Mouse (Mus musculus): Measurements from ENCODE around the gene Cdrt4. TPM values are rescaled to one million over a fixed set of nuclear protein-coding genes. Genes with fewer than 3 reads are reported as not detected.

Gene Cdrt4
- polyA plus RNA-seq, 1 experiment from 2014 or later = not detected

DNA sequence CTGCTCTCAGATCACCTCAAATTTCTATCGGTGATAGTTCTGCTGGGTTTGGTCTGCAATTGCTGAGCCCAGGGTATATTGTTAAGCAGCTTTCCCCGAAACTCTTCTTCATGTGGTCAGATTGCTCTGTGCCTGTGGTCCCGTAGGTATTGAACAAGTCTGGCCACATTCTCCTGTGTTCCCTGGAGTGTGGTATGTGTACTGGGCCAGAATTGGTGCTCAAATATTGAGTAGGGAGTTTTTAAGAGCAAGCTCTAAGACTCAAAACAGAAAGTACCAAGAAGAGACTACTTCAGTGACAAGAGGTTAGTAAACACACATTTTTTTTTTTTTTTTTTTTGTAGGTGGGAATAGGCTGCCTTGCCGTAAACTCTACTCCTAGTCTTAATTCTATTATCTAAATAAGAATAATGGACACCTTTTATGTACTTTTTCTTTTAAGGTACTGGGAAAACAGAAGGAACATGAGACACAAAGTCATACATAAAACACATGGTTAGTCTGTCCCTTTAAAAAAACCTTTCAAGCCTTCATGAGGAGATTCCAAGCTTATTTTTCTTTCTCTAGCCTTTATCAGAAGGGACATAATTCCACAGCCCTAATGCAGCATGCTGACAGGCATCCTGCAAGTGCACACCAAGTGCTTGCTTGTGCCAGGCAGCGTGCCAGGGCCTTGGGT, 46.2 kb downstream of the Cdrt4 start:
- no peaks in the 10 kb centered on the region for H3K27me3 ChIP-seq
- peaks cover 15% of the 10 kb centered on the region for H3K4me1 ChIP-seq (replicated peaks)
- H3K36me3 ChIP-seq = no peaks in the 10 kb centered on the region
- no peak overlapping the region for H3K4me2 ChIP-seq
- H3K9me3 ChIP-seq = no peaks in the 10 kb centered on the region
- no peak overlapping the region for H3K9ac ChIP-seq (replicated peaks)
- peak overlapping the region; percentile 79 for H3K27ac ChIP-seq
- H3K4me3 ChIP-seq (replicated peaks) = no peak overlapping the region
- 88% methylated on average over 5 of the region's 5 CpGs for WGBS
- no peak for ATAC-seq (ENCODE audit: insufficient number of reproducible peaks, insufficient read depth, low FRiP score, low TSS enrichment, low read depth)

DNA sequence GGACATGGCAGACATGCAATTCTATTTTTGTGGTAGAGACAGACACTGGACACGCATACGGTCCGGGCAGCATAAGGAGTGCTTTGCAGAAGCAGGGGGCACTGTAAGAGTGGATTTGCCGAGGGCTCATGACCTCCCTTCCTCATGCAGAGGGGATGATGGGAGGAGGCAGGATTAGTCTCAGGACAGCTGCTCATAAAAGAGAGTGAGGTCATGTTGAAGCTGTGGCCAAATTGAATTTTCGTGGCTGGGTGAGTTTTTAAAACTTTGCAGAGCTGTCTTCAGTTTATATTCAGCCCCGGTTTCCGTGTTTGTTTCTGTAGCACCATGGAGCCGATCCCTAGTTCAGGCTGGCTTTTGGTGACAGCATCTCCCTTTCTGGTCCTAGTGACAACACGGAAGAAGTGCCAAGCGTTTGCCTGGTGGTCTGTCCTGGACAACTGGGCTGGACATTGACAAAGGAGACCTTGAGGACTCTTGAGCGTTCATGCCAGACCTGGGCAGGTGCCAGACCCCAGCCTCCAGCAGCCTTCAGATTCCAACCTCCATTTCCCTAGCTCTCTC, 46.8 kb downstream of the Cdrt4 start:
- Histone ChIP-seq H3K36me3 (no peaks in the 10 kb centered on the region), H3K27ac (peak overlapping the region; percentile 79), H3K4me3 (replicated peaks) (no peak overlapping the region), H3K4me1 (replicated peaks) (peaks cover 15% of the 10 kb centered on the region), H3K9ac (replicated peaks) (no peak overlapping the region), H3K4me2 (no peak overlapping the region), H3K27me3 (no peaks in the 10 kb centered on the region), H3K9me3 (no peaks in the 10 kb centered on the region)
- ATAC-seq (ENCODE audit: insufficient number of reproducible peaks, insufficient read depth, low FRiP score, low TSS enrichment, low read depth) = no peak
- WGBS = 65% methylated on average over 11 of the region's 11 CpGs

DNA sequence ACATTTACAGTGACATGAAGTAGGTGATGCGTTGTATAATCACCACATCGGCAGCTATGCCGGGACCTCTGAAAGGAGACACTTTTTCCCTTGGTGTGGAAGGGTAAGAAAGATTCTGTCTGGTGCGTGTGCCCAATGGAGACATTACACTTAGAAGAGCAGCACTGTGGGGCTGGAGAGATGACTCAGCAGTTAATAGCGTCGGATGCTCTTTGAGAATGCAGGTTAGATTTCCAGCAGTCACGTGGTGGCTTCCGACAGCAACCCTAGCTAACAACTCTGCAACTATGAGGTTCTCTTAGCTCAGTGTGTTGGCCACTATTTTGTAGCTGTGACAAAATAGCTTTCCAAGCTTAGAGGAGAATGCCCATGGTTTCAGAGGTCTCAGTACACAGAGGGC, 49.1 kb downstream of the Cdrt4 start:
- WGBS = 88% methylated on average over 8 of the region's 8 CpGs
- ATAC-seq (ENCODE audit: insufficient number of reproducible peaks, insufficient read depth, low FRiP score, low TSS enrichment, low read depth) = no peak
- H3K9me3 ChIP-seq = no peaks in the 10 kb centered on the region
- H3K27ac ChIP-seq = no peak overlapping the region
- peaks cover 25% of the 10 kb centered on the region for H3K4me1 ChIP-seq (replicated peaks)
- no peak overlapping the region for H3K9ac ChIP-seq (replicated peaks)
- no peaks in the 10 kb centered on the region for H3K36me3 ChIP-seq
- no peak overlapping the region for H3K4me2 ChIP-seq
- no peaks in the 10 kb centered on the region for H3K27me3 ChIP-seq
- H3K4me3 ChIP-seq (replicated peaks) = no peak overlapping the region

DNA sequence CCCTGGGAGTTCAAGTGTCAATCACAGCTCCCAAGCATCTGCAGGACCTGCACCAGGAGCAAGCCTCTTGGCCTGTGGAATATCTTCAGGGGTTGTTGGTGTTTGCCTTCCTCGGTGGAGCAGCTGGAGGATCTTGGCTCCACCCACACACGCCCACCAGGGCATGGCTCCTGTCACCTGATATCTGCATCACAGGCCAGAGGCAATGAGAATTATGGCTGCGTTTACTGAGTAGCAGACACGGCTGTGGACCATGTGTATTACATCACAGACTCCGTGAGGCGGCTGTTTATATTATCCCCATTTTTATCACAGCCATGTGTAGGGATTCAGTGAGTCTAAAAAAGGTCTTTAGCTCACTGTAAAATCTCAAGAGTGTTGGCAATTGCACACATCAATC, 53.6 kb downstream of the Cdrt4 start:
- peak; percentile 80 for ATAC-seq (ENCODE audit: insufficient number of reproducible peaks, insufficient read depth, low FRiP score, low TSS enrichment, low read depth)
- H3K27me3 ChIP-seq = no peaks in the 10 kb centered on the region
- H3K36me3 ChIP-seq = no peaks in the 10 kb centered on the region
- peaks cover 13% of the 10 kb centered on the region for H3K4me1 ChIP-seq (replicated peaks)
- 15% methylated on average over 6 of the region's 6 CpGs for WGBS
- no peak overlapping the region for H3K9ac ChIP-seq (replicated peaks)
- H3K4me3 ChIP-seq (replicated peaks) = no peak overlapping the region
- H3K27ac ChIP-seq = peak overlapping the region; percentile 12; the same call in 1 of the 2 replicates
- H3K4me2 ChIP-seq = no peak overlapping the region
- no peaks in the 10 kb centered on the region for H3K9me3 ChIP-seq

DNA sequence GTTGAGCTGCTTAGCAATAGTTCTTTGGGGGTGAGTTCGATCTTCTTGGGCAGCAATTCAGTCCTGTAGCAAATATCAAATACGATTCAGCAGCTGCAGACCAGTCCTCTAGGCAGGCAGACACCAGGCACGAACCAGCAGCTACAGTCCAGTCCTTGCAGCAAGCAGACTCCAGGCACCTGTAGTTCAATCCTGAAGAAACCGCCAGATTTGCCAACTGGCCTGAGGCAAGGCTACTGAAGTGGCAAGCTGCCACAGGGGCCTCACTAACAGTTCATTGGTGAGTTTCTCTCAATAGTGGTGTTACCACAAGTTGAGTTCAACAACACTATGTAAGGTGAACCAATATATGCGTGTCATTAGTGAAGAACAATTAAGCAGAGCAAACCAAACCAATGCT, 56.4 kb downstream of the Cdrt4 start:
- Histone ChIP-seq H3K4me3 (replicated peaks) (no peak overlapping the region), H3K9me3 (no peaks in the 10 kb centered on the region), H3K27me3 (no peaks in the 10 kb centered on the region), H3K4me2 (no peak overlapping the region), H3K27ac (no peak overlapping the region), H3K4me1 (replicated peaks) (peaks cover 13% of the 10 kb centered on the region), H3K36me3 (no peaks in the 10 kb centered on the region), H3K9ac (replicated peaks) (no peak overlapping the region)
- no peak for ATAC-seq (ENCODE audit: insufficient number of reproducible peaks, insufficient read depth, low FRiP score, low TSS enrichment, low read depth)
- WGBS = 84% methylated on average over 5 of the region's 5 CpGs

DNA sequence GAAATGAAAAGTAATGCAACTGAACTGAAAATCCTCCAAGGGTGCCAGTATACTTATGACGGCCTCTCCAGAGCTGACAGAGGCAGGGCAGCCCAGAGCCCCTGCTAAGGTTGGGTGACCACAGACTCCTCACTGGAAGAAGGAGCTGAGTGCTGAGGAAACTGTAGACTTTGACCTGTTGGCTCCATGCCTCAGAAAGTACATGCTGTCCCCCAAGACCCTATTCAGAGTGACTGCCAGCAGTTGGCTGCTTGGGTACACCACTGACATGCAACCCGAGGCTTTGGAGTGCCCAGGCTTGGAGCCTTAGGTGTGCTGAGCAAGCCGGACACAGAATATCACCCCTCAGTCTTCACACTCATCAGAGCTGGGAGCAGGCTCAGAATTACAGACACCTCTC, 57.0 kb downstream of the Cdrt4 start:
- no peak overlapping the region for H3K9ac ChIP-seq (replicated peaks)
- H3K27me3 ChIP-seq = no peaks in the 10 kb centered on the region
- no peak overlapping the region for H3K27ac ChIP-seq
- no peak overlapping the region for H3K4me3 ChIP-seq (replicated peaks)
- no peak overlapping the region for H3K4me2 ChIP-seq
- 78% methylated on average over 3 of the region's 3 CpGs for WGBS
- H3K9me3 ChIP-seq = no peaks in the 10 kb centered on the region
- no peak for ATAC-seq (ENCODE audit: insufficient number of reproducible peaks, insufficient read depth, low FRiP score, low TSS enrichment, low read depth)
- H3K4me1 ChIP-seq (replicated peaks) = peaks cover 13% of the 10 kb centered on the region
- no peaks in the 10 kb centered on the region for H3K36me3 ChIP-seq

DNA sequence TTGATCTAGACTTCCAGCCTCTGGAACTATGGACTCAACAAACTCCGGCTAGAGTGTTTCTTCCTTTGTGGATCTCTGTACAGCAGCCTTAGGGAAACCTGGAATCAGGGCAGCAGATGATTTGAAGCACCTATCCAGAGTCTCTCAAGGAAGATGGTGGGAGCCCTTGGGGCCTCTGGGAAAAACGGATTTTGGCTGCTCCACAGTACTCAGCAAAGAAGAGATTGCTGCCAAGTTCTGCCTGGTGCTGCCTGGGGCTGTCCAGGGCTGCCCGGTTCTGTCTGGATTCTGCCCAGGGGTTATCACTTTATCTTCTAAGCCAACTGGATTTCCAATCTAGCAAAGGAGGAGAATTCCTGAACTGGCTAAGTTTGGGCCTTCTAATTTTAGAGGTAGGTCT, 58.8 kb downstream of the Cdrt4 start:
- no peak for ATAC-seq (ENCODE audit: insufficient number of reproducible peaks, insufficient read depth, low FRiP score, low TSS enrichment, low read depth)

DNA sequence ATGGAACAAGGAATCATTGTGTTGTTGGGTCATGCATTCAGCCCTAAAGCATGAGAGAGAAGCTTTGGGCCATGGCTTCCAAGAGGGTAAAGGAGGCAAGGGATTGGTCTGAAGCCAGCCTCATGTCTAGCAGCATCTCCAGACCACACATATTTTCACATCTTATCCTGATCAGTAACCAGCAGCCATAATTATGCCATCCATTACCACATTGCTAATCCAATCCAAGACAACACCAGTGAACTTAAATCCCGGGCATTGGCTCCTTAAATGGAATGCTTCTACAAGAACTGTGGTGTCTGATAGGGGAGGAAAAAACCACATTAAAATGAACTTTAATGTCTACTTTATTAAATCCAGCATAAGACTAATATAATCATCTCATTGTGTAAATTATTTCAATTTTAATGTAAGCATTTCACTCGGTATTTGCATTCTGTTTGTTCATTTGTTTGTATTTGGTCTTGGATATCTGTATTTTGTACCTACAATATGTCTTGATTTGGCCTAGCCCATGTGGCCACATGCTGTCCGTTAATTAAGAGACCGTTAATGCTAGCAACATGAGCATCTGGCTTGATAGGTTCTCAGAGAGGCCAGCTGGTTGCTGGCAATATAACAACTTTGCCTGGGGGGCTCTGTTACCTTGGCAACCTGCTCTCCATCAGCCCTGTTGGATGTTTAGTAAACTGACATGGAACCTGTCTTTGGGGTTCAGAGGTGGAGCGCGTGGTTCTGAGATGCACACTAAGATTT, 66.5 kb downstream of the Cdrt4 start:
- Histone ChIP-seq H3K27ac (no peak overlapping the region), H3K9ac (replicated peaks) (no peak overlapping the region), H3K4me2 (no peak overlapping the region), H3K4me3 (replicated peaks) (no peak overlapping the region), H3K9me3 (no peaks in the 10 kb centered on the region), H3K4me1 (replicated peaks) (peaks cover 47% of the 10 kb centered on the region), H3K36me3 (no peaks in the 10 kb centered on the region), H3K27me3 (no peaks in the 10 kb centered on the region)
- 47% methylated on average over 6 of the region's 6 CpGs for WGBS
- no peak for ATAC-seq (ENCODE audit: insufficient number of reproducible peaks, insufficient read depth, low FRiP score, low TSS enrichment, low read depth)

More for the DNA sequence above, 58.8 kb downstream of the Cdrt4 start:
- H3K27ac ChIP-seq = no peak overlapping the region
- no peaks in the 10 kb centered on the region for H3K9me3 ChIP-seq
- H3K4me3 ChIP-seq (replicated peaks) = no peak overlapping the region
- no peaks in the 10 kb centered on the region for H3K36me3 ChIP-seq
- no peak overlapping the region for H3K9ac ChIP-seq (replicated peaks)
- 64% methylated on average over 3 of the region's 3 CpGs for WGBS
- H3K4me2 ChIP-seq = no peak overlapping the region
- no peaks in the 10 kb centered on the region for H3K27me3 ChIP-seq
- H3K4me1 ChIP-seq (replicated peaks) = peaks cover 8% of the 10 kb centered on the region

DNA sequence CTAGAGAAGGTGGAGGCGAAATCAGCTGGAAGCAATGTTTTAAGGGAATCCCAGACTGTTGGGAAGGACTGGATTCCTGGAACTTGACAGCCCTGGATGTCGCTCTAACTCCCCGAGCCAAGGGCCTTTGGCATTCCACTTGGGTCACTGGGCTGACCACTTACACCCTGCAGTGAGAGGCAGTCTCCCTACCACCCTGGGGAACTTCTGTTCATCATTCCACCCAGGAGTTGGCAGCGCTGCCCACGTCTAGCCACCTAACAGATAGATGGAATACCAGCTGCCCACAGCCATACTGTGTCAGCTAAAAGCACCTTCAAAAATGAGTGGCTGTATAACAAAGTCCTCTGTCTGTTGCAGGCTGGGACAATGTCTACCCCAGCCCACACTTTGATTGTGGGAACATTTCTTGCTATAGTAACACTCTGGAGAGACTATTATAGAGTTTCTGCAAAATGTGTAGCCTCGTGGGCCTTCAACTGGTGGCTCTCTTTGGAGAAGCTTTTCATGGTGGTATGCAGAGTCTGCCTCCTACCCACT, 67.2 kb downstream of the Cdrt4 start:
- H3K9ac ChIP-seq (replicated peaks) = no peak overlapping the region
- WGBS = 75% methylated on average over 6 of the region's 6 CpGs
- no peak overlapping the region for H3K4me3 ChIP-seq (replicated peaks)
- H3K27me3 ChIP-seq = no peaks in the 10 kb centered on the region
- ATAC-seq (ENCODE audit: insufficient number of reproducible peaks, insufficient read depth, low FRiP score, low TSS enrichment, low read depth) = no peak
- no peaks in the 10 kb centered on the region for H3K36me3 ChIP-seq
- no peak overlapping the region for H3K4me2 ChIP-seq
- H3K27ac ChIP-seq = no peak overlapping the region
- no peaks in the 10 kb centered on the region for H3K9me3 ChIP-seq
- H3K4me1 ChIP-seq (replicated peaks) = peaks cover 47% of the 10 kb centered on the region

DNA sequence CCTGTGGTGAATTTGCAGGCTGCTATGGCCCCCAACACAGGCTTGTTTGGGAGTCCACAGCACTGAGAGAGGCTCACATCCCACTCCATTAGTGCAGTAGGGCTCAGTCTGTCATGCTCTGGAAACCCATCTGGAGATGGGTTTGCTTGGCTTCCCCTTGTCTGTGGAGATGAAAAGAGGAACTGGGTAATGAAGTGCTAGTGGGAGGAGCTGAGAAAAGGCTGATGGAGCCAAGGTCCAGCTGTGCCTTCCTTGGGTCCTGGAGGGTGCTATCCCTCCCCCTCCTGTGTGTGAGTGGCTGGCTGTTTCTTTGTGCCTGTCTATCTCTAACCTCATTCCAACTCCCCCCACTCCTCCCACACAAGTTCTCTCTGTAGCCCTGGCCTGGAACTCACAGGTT, 69.6 kb downstream of the Cdrt4 start:
- Histone ChIP-seq H3K4me3 (replicated peaks) (no peak overlapping the region), H3K9me3 (no peaks in the 10 kb centered on the region), H3K36me3 (no peaks in the 10 kb centered on the region), H3K27me3 (no peaks in the 10 kb centered on the region), H3K27ac (no peak overlapping the region), H3K9ac (replicated peaks) (no peak overlapping the region), H3K4me1 (replicated peaks) (peaks cover 52% of the 10 kb centered on the region), H3K4me2 (no peak overlapping the region)
- no peak for ATAC-seq (ENCODE audit: insufficient number of reproducible peaks, insufficient read depth, low FRiP score, low TSS enrichment, low read depth)

DNA sequence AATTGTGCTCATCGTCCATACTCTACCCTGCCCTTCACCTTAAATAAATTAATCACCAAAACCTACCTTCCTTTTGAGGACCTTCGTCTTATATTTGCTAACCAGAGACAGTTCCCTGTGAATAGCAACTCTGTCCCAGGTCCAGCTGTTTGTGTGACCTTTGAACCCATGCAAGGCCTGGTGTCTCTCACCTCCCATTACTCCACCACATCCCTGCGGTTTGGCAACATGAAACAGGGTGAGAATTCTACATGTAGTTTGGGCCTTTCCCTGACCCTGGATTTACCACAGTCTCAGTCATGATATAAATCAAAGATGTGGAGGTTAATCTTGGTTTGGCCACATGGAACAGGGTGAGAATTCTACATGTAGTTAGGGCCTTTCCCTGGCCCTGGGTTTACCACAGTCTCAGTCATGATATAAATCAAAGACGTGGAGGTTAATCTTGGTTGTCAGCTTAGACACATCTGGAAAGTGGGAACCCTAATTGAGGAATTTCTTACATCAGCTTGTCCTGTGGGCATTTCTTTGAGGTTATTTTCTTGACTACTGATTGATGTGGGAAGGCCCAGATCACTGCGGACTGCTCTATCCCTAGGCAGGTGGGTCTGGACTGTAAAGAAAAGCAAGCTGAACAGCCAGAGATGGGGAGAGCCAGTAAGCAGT, 70.3 kb downstream of the Cdrt4 start:
- no peak overlapping the region for H3K4me3 ChIP-seq (replicated peaks)
- H3K27ac ChIP-seq = no peak overlapping the region
- H3K36me3 ChIP-seq = no peaks in the 10 kb centered on the region
- H3K4me1 ChIP-seq (replicated peaks) = peaks cover 52% of the 10 kb centered on the region
- H3K4me2 ChIP-seq = no peak overlapping the region
- WGBS = 19% methylated on average over 5 of the region's 5 CpGs
- H3K9ac ChIP-seq (replicated peaks) = no peak overlapping the region
- no peaks in the 10 kb centered on the region for H3K27me3 ChIP-seq
- ATAC-seq (ENCODE audit: insufficient number of reproducible peaks, insufficient read depth, low FRiP score, low TSS enrichment, low read depth) = no peak
- H3K9me3 ChIP-seq = no peaks in the 10 kb centered on the region
